Mouse (Mus musculus): ENCODE results near the gene Pax9. TPM values are rescaled to one million over a fixed set of nuclear protein-coding genes. Genes with fewer than 3 reads are reported as not detected.

Gene Pax9
- polyA plus RNA-seq, 1 experiment from 2014 or later = 0.06 TPM

GRCm38 (mm10) chr12:56718707-56719051 is 27.1 kb downstream of the Pax9 start:
- H3K4me2 ChIP-seq (replicated peaks; ENCODE audit: low read depth, low read length) = no peak overlapping the region
- ATAC-seq (ENCODE audit: low FRiP score, low TSS enrichment) = no peak
- no peak overlapping the region for H3K27ac ChIP-seq (ENCODE audit: low read length)
- H3K36me3 ChIP-seq (ENCODE audit: insufficient read depth, low read length) = no peaks in the 10 kb centered on the region
- no peaks in the 10 kb centered on the region for H3K9me3 ChIP-seq (ENCODE audit: low read length)
- H3K4me1 ChIP-seq (ENCODE audit: insufficient read depth, low read length) = no peaks in the 10 kb centered on the region
- no peak overlapping the region for H3K4me3 ChIP-seq (ENCODE audit: low read length)
- no peak overlapping the region for H3K9ac ChIP-seq (replicated peaks; ENCODE audit: low read length)
- H3K27me3 ChIP-seq (ENCODE audit: insufficient read depth, low read length) = 0 out of 2 replicates have a peak, but pooled peaks cover 4% of the 10 kb centered on the region
- whole genome bisulfite sequencing = 25% methylated on average over 6 of the region's 6 CpGs

GRCm38 (mm10) chr12:56727631-56728030 is 36.1 kb downstream of the Pax9 start:
- 71% methylated on average over 4 of the region's 4 CpGs for WGBS
- H3K9me3 ChIP-seq (ENCODE audit: low read length) = no peaks in the 10 kb centered on the region

DNA sequence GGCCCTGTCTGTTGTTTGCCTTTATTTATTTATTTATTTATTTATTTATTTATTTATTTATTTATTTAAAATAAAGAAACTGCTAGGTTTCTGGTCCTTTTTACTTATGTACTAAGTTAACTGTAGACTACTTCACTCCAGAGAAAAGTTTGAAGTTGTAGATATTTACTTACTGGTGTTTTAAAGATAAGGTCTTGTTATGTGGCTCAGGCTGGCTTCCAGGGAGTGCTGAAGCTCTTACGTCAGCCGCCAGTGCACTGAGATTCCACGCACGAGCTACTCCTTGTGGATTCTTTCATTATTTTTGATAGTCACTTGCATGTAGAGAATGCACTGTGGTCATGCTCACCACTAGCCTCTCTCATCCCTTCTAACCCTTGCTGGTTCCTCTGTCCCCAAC is 45.5 kb downstream of the Pax9 start:
- no peak overlapping the region for H3K27ac ChIP-seq (ENCODE audit: low read length)
- no peak overlapping the region for H3K4me3 ChIP-seq (ENCODE audit: low read length)
- ATAC-seq (ENCODE audit: low FRiP score, low TSS enrichment) = no peak
- WGBS = 90% methylated on average over 4 of the region's 4 CpGs
- H3K9ac ChIP-seq (replicated peaks; ENCODE audit: low read length) = no peak overlapping the region
- H3K9me3 ChIP-seq (ENCODE audit: low read length) = no peaks in the 10 kb centered on the region
- no peaks in the 10 kb centered on the region for H3K27me3 ChIP-seq (ENCODE audit: insufficient read depth, low read length)
- no peaks in the 10 kb centered on the region for H3K36me3 ChIP-seq (ENCODE audit: insufficient read depth, low read length)
- no peaks in the 10 kb centered on the region for H3K4me1 ChIP-seq (ENCODE audit: insufficient read depth, low read length)
- no peak overlapping the region for H3K4me2 ChIP-seq (replicated peaks; ENCODE audit: low read depth, low read length)

More at GRCm38 (mm10) chr12:56727631-56728030, 36.1 kb downstream of the Pax9 start:
- Histone ChIP-seq H3K4me1 (ENCODE audit: insufficient read depth, low read length) (no peaks in the 10 kb centered on the region), H3K9ac (replicated peaks; ENCODE audit: low read length) (no peak overlapping the region), H3K4me2 (replicated peaks; ENCODE audit: low read depth, low read length) (no peak overlapping the region), H3K4me3 (ENCODE audit: low read length) (no peak overlapping the region), H3K27ac (ENCODE audit: low read length) (no peak overlapping the region), H3K36me3 (ENCODE audit: insufficient read depth, low read length) (no peaks in the 10 kb centered on the region), H3K27me3 (ENCODE audit: insufficient read depth, low read length) (no peaks in the 10 kb centered on the region)
- no peak for ATAC-seq (ENCODE audit: low FRiP score, low TSS enrichment)

Other genes starting within 250 kb of the Pax9 start
- gene Nkx2-1, start 154.9 kb upstream of the Pax9 start, polyA plus RNA-seq (2015; fragmentation: Nextera tagmentation; extraction: Ambion mirVana) = 1.4 TPM in 1 of 2 replicates, not detected in the other
- not detected in 2 replicates for gene Nkx2-9, start 78.5 kb upstream of the Pax9 start, polyA plus RNA-seq (2015; fragmentation: Nextera tagmentation; extraction: Ambion mirVana)